In genomic region chr11:35154449-35154848, GRCm38 (mm10) we compare ENCODE assay signal across 16 mouse cellular contexts. TPM values are rescaled to one million over a fixed set of nuclear protein-coding genes. Genes with fewer than 3 reads are reported as not detected.
"Had no signal": no experiment of that assay in that cellular context is flagged by ENCODE, and none has a peak within 500 bp of the region (broad histone marks: within the 10 kb centered on the region; RNA-seq: fewer than 3 reads in every experiment).

No protein-coding gene starts in this region.

- H3K36me3 ChIP-seq: kidney, embryonic 15.5 days; midbrain, embryonic 10.5 days; neural tube, embryonic 15.5 days had no signal

- H3K27ac ChIP-seq: kidney, embryonic 15.5 days; liver, embryonic 14.5 days; midbrain, embryonic 10.5 days; neural tube, embryonic 15.5 days had no signal

- H3K4me2 ChIP-seq: kidney, embryonic 15.5 days; neural tube, embryonic 15.5 days had no signal

- H3K4me3 ChIP-seq: kidney, embryonic 15.5 days; midbrain, embryonic 10.5 days; myocyte; neural tube, embryonic 15.5 days had no signal

- H3K9ac ChIP-seq: kidney, embryonic 15.5 days; liver, embryonic 14.5 days; neural tube, embryonic 15.5 days had no signal

- DNase-seq: kidney, adult 2 months; kidney, postnatal 25 days; lung, adult 18-20 months; lung, postnatal 4 days; midbrain, embryonic 14.5 days; right cerebral cortex, adult 18-20 months; right cerebral cortex, postnatal 25 days; thymus, adult 18-20 months; thymus, postnatal 25 days had no signal

- ATAC-seq: intestine, embryonic 16.5 days; lung, postnatal 0 days had no signal

- H3K9me3 ChIP-seq: kidney, embryonic 15.5 days; midbrain, embryonic 10.5 days; neural tube, embryonic 15.5 days had no signal

- H3K27me3 ChIP-seq: kidney, embryonic 15.5 days had no signal

RNA-seq across cellular contexts. Expression of gene Slit3, which starts 33.4 kb away (rescaled TPM):
- polyA plus RNA-seq: myocyte had no signal
